Mouse (Mus musculus) hindbrain, postnatal 0 days (tissue): Measurements from ENCODE around the gene Mex3d. TPM values are rescaled to one million over a fixed set of nuclear protein-coding genes. Genes with fewer than 3 reads are reported as not detected.

Experiments
- ATAC-seq: fragments of 200-750 bp; cut with Nextera tagmentation; 2 replicates; pipeline ENCODE4 v1.8.0; 2017; ENCODE audit warnings: mild to moderate bottlenecking, moderate TSS enrichment, moderate library complexity
- DNase-seq: peaks from one replicate; pipeline ENCODE4 v3.0.0-alpha.2; 2015; ENCODE audit warnings: low spot score
- H3K27ac ChIP-seq: fragments of 300-500 bp; sonication (generic); 2 replicates; pipeline ENCODE4 v1.5.1; 2014; ENCODE audit warnings: mild to moderate bottlenecking
- H3K27me3 ChIP-seq: fragments of 300-500 bp; sonication (generic); 2 replicates; pipeline ENCODE4 v1.6.1; 2014; ENCODE audit warnings: low read length, mixed read lengths; ENCODE audit not compliant: insufficient read depth
- H3K36me3 ChIP-seq: fragments of 300-500 bp; sonication (generic); 2 replicates; pipeline ENCODE4 v1.6.1; 2014; ENCODE audit warnings: low read length, mixed read lengths; ENCODE audit not compliant: insufficient read depth
- H3K4me1 ChIP-seq: fragments of 300-500 bp; sonication (generic); 2 replicates; pipeline ENCODE4 v1.6.1; 2014; ENCODE audit warnings: antibody characterized with exemption, low read length, mixed read lengths; ENCODE audit not compliant: insufficient read depth
- H3K4me2 ChIP-seq: fragments of 300-500 bp; sonication (generic); 2 replicates; pipeline ENCODE4 v1.6.1; 2014; ENCODE audit warnings: low read depth, mild to moderate bottlenecking, low read length, moderate library complexity, mixed read lengths
- H3K4me3 ChIP-seq: fragments of 300-500 bp; sonication (generic); 2 replicates; pipeline ENCODE4 v1.5.1; 2014; ENCODE audit warnings: low read length
- H3K9ac ChIP-seq: fragments of 300-500 bp; sonication (generic); replicated peaks from 2 replicates; pipeline ENCODE4 v1.6.1; 2014; ENCODE audit warnings: mild to moderate bottlenecking, low read length, moderate library complexity, mixed read lengths
- H3K9me3 ChIP-seq: fragments of 300-500 bp; sonication (generic); 2 replicates; pipeline ENCODE4 v1.6.1; 2016; ENCODE audit warnings: low read length, mixed read lengths
- CTCF ChIP-seq: IDR thresholded peaks from 2 replicates; pipeline ENCODE4 v1.5.1; 2016; ENCODE audit warnings: antibody characterized with exemption, control low read depth, low read depth
- WGBS: fragments of 180-500 bp; shearing (Covaris S2); extraction: QIAGEN DNeasy Blood & Tissue Kit; methylation state at CpG from one replicate; pipeline ENCODE4 v1.1.7; 2014; 5-methylcytosine and 5-hydroxymethylcytosine counted together
- polyA plus RNA-seq: library from polyadenylated mRNA; unstranded; fragments of >200 nt; fragmentation: Nextera tagmentation; extraction: Ambion mirVana; gene quantifications from 2 replicates; pipeline ENCODE4 v1.2.1, GENCODE M21; 2015
- total RNA-seq: library from RNA; depleted of rRNA; stranded (reverse); fragments of >200 nt; gene quantifications from 2 replicates; pipeline ENCODE4 v1.2.3, GENCODE M21; 2014

Mex3d gene
- total and polyA plus RNA-seq, 2 experiments from 2014 or later, result 14.2 to 129 TPM

DNA sequence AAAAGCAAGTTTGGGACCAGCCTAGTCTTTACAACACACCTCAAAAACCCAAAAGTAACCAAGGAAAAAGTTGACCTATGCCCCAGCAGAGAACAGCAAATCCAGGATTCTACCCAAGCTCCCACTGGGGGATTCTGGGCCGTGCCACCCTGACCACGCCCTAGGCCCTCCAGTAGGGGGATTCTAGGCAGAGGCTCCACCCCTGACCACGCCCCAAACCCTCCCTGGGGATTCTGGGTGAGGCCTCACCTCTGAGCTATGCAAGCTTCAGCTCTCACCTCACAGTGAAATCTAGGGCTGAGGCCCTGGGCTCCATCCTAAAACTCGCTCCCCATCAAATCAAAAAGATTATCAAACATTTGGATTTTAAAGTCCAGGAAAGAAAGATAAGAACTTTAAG is 36.1 kb upstream of the Mex3d start:
- Histone ChIP-seq H3K9me3 (no peaks in the 10 kb centered on the region), H3K9ac (no peak overlapping the region), H3K4me1 (0 out of 2 replicates have a peak, but pooled peaks cover 10% of the 10 kb centered on the region), H3K36me3 (peaks cover 52% of the 10 kb centered on the region), H3K4me2 (no peak overlapping the region), H3K27ac (no peak overlapping the region), H3K4me3 (no peak overlapping the region), H3K27me3 (no peaks in the 10 kb centered on the region)
- TF ChIP-seq CTCF, result no peak
- DNase-seq (no peak), ATAC-seq (no peak)
- WGBS, result 63% methylated on average over 4 of the region's 4 CpGs

DNA sequence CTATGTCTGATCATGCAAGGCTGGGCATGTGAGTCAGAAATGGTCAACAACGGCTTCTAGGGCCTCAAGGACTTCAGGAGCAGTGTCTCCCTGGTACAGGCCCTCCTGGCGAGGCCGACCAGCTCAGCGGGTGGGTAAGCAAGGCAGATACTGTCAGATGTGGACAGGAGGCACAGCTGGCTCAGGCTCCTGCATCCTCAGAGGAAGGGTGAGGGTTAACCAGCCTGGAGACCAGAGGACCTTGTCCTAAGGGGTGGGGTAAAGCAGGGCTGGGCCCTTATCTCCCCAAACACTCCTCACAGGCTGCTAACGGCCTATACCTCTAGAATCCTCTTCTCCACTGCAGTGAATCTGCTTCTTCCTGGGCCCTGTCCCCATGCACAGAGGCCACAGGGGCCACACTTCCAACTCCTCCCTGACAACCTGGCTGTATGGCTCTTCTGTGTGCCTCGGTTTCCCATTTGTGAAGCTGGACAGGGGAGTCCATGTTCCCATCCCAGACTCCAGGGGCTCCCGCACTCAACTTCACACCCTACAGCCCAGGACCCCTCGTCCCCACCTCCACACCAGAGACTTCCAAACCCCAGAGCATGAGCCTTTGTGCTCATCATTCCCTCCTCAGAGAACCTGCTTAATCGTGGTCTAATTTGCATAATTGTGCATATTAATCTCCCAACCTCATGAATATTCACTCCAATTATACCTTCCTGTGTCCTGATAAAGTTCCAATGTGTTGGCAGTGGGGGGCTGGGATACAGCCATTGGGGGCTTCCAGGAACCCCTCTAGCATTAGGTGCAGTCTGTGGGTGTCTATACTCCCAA is 34.4 kb upstream of the Mex3d start:
- no peak for DNase-seq
- no peak overlapping the region for H3K4me2 ChIP-seq
- H3K4me1 ChIP-seq, result 0 out of 2 replicates have a peak, but pooled peaks cover 10% of the 10 kb centered on the region

DNA sequence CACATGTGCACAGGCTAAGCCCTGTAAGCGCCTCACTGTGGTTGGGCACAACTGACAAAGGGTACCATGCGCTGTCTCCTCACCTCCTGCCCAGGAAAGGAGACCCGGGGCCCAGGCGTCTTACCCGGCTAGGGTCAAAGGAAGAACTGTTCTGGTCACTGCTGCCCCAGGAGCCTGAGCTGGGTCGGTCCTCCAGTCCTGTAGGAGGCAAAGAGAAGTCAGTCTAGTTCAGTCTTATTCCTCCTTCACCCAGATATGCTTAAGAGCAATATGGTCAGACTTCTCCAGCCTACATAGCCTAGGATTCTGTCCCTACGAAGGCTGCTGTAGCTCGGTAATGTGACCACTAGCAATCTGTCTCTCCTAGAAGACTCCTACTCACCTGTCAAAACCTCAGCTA is 33.7 kb upstream of the Mex3d start:
- no peak for TF ChIP-seq CTCF
- Histone ChIP-seq H3K27ac (no peak overlapping the region), H3K36me3 (peaks cover 56% of the 10 kb centered on the region), H3K4me1 (0 out of 2 replicates have a peak, but pooled peaks cover 10% of the 10 kb centered on the region), H3K4me3 (no peak overlapping the region), H3K9me3 (no peaks in the 10 kb centered on the region), H3K9ac (no peak overlapping the region), H3K27me3 (no peaks in the 10 kb centered on the region), H3K4me2 (no peak overlapping the region)
- ATAC-seq, result no peak
- no peak for DNase-seq
- WGBS, result 96% methylated on average over 8 of the region's 8 CpGs

More for the DNA sequence above, 34.4 kb upstream of the Mex3d start:
- H3K4me3 ChIP-seq, result no peak overlapping the region
- TF ChIP-seq CTCF, result no peak
- ATAC-seq, result no peak
- H3K9me3 ChIP-seq, result no peaks in the 10 kb centered on the region
- H3K9ac ChIP-seq, result no peak overlapping the region
- 72% methylated on average over 9 of the region's 9 CpGs for WGBS
- no peaks in the 10 kb centered on the region for H3K27me3 ChIP-seq
- H3K27ac ChIP-seq, result no peak overlapping the region
- peaks cover 56% of the 10 kb centered on the region for H3K36me3 ChIP-seq

DNA sequence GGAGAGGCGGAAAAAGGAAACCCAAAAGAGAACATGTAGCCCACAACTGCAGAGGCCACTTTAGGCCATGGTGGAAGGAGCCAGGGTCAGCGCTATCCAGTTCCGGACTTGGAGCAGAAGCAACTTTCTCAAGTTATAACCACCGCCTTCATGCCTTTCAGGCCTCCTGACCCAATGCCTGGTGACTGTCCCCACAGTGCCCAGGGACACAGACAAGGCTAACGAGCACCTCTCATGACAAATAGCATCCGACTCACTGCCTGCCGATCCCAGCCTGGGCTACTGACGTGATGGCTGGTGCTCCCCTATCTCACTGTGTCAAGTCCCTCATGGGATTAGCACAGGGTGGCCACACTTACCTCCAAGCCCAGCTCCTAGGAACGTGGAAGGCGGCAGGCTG is 33.3 kb upstream of the Mex3d start:
- H3K9ac ChIP-seq, result no peak overlapping the region; the same call in 1 of the 2 replicates

DNA sequence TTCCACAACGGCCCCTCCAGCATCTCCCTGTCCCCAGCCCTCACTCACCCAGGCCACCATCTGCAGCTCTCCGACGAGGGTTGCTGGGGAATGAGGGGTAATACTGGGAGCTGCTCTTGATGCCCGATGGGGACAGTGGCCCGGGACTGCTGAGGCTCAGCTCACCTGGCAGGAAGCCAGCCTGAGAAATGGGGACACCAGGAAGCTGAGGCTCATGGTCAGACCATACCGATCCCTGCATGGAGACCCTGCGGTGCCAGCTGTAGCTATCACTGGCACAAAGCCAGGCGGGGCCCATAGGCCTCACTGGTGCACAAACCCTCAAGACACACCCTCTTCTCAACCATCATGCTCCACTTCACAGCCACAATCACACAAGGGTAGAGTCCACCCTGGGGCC is 32.0 kb upstream of the Mex3d start:
- H3K4me3 ChIP-seq, result no peak overlapping the region
- no peak overlapping the region for H3K4me2 ChIP-seq
- H3K27ac ChIP-seq, result peak overlapping the region; percentile 49; the same call in 1 of the 2 replicates
- H3K27me3 ChIP-seq, result no peaks in the 10 kb centered on the region
- WGBS, result 39% methylated on average over 8 of the region's 8 CpGs
- H3K9me3 ChIP-seq, result no peaks in the 10 kb centered on the region
- H3K4me1 ChIP-seq, result 0 out of 2 replicates have a peak, but pooled peaks cover 10% of the 10 kb centered on the region
- peaks cover 55% of the 10 kb centered on the region for H3K36me3 ChIP-seq
- H3K9ac ChIP-seq, result no peak overlapping the region
- no peak for ATAC-seq
- DNase-seq, result peak; percentile 38
- TF ChIP-seq CTCF, result no peak

More for the DNA sequence above, 33.3 kb upstream of the Mex3d start:
- TF ChIP-seq CTCF, result no peak
- Histone ChIP-seq H3K4me3 (no peak overlapping the region), H3K27me3 (no peaks in the 10 kb centered on the region), H3K27ac (no peak overlapping the region), H3K9me3 (no peaks in the 10 kb centered on the region), H3K4me2 (no peak overlapping the region), H3K4me1 (0 out of 2 replicates have a peak, but pooled peaks cover 10% of the 10 kb centered on the region), H3K36me3 (peaks cover 55% of the 10 kb centered on the region)
- no peak for ATAC-seq
- DNase-seq, result no peak
- 89% methylated on average over 10 of the region's 10 CpGs for WGBS

DNA sequence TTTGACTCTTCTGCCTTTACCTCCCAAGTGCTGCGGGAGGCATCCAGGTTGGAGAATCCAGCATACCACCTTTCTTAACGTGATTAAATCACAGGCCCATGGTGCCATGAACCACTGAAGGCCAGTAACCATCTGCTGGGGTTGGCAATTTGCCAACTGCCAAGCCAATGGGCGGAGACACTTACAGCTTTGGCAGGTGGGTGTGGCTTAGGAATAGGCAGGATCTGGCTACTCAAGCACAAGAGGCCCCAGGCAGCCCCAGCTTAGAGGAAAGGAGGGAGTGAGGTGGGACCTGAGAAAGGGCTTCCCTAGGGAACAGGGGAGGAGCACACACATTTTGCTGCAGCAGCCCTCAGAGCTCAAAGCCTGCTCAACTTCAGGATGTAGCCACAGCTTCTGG is 30.9 kb upstream of the Mex3d start:
- Histone ChIP-seq H3K9ac (no peak overlapping the region), H3K4me1 (0 out of 2 replicates have a peak, but pooled peaks cover 10% of the 10 kb centered on the region), H3K36me3 (peaks cover 58% of the 10 kb centered on the region), H3K4me2 (no peak overlapping the region), H3K27ac (peak overlapping the region; percentile 49; the same call in 1 of the 2 replicates), H3K4me3 (no peak overlapping the region), H3K9me3 (no peaks in the 10 kb centered on the region), H3K27me3 (no peaks in the 10 kb centered on the region)
- DNase-seq (peak; percentile 84), ATAC-seq (no peak)
- no peak for TF ChIP-seq CTCF
- 31% methylated on average over 3 of the region's 3 CpGs for WGBS

DNA sequence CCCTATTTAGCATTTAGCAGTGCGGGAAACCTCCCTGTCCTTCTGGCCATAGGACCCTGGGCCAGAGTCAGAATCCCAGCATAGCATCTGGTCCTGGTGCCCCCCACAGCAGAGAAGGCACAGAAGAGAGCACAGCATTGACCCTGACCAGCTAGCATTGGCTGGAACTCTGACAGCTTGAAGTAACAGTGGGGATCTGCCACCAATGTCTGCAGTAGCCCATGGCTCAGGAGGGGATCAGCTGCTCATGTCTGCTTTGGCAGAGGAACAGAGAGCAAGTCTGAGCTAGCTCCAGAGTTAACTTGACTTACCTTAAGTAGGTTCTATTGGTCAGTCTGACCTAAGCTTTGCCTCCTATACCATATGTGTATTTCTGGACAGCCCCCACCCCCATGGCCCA is 30.4 kb upstream of the Mex3d start:
- DNase-seq, result peak; percentile 58
- peak overlapping the region; percentile 49; the same call in 1 of the 2 replicates for H3K27ac ChIP-seq

More for the DNA sequence above, 30.4 kb upstream of the Mex3d start:
- Histone ChIP-seq H3K36me3 (peaks cover 58% of the 10 kb centered on the region), H3K27me3 (no peaks in the 10 kb centered on the region), H3K4me2 (no peak overlapping the region), H3K9ac (no peak overlapping the region), H3K9me3 (no peaks in the 10 kb centered on the region), H3K4me1 (0 out of 2 replicates have a peak, but pooled peaks cover 10% of the 10 kb centered on the region), H3K4me3 (no peak overlapping the region)
- no peak for TF ChIP-seq CTCF
- 65% methylated on average over 1 of the region's 1 CpGs for WGBS
- peak; percentile 36; the same call in 1 of the 2 replicates for ATAC-seq
